Mouse (Mus musculus): ENCODE measurements around the gene Uri1.

The Uri1 gene

DNA sequence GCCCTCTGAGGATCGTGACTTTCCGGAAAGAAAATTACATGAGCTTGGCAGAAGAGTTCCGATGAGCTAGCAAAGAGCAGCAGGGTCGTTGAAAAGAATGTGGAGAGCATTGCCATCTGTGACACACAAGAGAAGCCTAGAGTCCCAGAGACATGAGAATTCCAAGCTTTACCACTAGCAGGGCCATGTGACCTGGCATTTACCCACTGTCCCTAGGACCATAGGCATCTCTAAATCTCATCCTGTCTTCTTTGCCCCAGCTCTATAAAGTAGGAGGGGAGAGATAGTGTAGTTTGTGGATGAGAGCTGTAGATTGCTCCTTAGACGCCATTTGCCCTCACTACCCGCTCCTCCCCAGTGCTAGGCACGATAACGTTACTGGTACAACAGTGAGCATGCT, at the start of gene Uri1:
Gene Uri1 (minus strand): TSS at position 101 of the 400 bp plus-strand sequence.
- DNase-seq (ENCODE audit: low read depth): no peak

DNA sequence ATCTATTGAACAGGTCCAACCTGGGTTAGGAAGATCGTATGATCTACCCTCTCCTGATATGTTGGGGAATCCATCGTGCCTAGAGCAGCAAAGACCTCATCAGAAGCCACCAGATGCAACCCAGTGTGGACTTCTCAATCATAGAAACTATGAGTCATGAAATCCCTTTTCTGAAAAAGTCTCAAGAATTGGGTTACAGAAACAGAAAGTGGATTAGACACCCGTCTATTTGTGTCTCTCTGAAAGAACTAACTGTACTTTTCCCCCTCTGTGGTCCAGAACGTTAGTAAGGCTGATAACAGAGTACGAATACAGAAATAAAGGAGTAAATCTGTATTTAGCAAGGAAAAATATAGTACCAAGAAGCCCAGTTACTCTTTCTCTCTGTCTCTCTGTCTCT, 47.7 kb upstream of the Uri1 start:
- peak; percentile 48 for DNase-seq (ENCODE audit: low read depth)

- DNase-seq (ENCODE audit: low read depth): peak; percentile 21
Observed at GRCm38 (mm10) chr7:38070663-38071062, 47.3 kb upstream of the Uri1 start.

GRCm38 (mm10) chr7:38064431-38064830, 41.1 kb upstream of the Uri1 start:
- DNase-seq (ENCODE audit: low read depth): peak; percentile 61

DNA sequence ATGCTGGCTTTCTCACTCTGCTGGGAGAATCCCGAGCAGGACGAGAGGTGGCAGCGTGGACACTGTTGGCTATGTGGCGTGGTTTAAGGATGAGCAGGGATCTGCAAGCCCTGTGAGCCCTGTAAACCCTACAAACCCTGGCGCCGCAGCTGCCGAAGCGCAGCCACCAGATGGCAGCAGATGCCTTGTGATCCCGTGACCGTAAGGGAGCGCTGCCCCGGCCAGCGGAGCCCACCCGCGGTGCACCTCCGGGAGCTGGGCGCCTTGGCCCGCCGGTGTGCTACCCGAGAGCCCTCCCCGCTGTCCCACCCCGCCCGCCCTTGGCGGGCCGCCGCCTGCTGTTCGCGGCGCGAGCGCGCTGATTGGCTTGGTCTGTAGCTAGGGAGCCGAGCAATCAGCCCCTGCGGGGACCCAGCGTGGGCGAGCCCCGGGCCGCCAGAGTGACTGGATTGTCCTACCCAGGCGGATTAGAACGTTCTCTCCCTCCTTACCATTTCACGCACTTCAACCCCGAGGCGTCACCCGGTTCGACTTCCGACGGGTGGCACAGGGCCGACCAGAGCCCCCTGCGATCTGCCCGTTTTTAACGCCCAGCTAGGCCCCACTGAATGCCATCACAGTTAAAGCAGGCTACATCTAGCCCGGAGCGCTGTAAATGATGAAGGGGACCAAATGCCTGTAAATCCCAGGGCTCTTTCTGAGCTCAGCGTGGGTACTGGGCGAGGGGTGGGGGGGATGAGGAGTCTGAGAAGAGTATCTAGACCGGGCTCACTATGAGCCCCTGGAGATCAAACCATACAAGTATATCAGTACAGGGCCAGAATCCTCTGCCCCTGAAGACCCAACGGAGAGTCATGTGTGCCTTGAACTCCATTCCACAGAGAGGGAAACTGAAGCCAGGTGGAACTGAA, 38.0 kb upstream of the Uri1 start:
- DNase-seq (ENCODE audit: low read depth): no peak

GRCm38 (mm10) chr7:38059636-38060330, 36.4 kb upstream of the Uri1 start:
- DNase-seq (ENCODE audit: low read depth): no peak

DNA sequence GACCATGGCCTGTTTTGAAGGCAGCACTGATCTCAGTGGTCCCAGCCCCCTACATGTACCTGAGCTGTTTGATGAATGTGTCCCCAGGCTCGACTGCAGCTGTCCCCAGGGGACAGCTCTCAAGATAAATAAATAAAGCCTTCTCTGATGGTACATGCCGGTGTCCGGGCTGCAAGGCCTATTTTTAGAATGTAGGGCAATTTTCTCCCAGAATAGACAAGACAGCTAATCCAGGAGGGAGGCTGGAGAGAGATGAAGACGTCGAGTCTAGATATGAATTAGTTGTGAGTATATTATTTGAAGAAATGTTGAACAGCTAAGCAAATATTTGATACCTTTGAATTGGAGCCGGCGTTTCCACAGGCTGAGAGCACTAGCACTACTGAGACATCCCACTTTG, 35.7 kb upstream of the Uri1 start:
- DNase-seq (ENCODE audit: low read depth): no peak

DNA sequence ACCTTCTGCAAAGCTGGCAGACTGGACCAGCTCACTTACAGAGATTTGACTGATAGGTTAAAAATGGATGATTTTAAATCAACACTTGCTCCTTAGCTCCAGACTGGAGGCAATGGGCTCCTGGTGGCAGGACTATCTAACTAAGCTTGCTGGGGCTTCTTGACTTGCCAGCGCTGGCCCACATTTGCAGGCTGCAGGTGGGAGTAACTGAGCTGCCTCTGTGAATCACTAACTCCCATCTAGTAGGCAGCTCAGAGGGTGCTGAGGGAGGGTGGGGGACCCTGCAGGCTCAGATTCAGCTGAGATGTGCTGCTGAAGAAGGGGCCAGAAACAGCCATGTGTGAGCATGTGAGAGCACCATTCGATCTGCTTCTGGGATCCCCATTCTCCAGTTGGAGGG, 32.6 kb upstream of the Uri1 start:
- no peak for DNase-seq (ENCODE audit: low read depth)

GRCm38 (mm10) chr7:38054246-38054645, 30.9 kb upstream of the Uri1 start:
- peak; percentile 45 for DNase-seq (ENCODE audit: low read depth)

DNA sequence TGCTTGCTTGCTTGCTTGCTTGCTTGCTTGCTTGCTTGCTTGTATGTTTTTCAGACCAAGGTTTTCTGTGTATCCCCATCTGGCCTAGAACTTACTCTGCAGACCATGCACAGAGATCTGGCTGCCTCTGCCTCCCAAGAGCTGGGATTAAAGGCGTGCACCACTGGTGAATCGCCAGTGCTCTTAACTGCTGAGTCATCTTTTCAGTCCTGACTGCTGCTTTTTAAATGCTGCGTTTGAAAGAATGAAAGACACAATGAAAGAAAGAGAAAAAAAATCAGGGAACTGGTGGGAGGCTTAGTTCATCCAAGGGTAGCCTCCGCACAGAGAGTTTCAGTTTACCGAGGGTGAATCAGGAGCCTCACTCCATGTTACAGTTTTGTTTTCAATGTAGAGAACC, 23.9 kb upstream of the Uri1 start:
- no peak for DNase-seq (ENCODE audit: low read depth)

DNA sequence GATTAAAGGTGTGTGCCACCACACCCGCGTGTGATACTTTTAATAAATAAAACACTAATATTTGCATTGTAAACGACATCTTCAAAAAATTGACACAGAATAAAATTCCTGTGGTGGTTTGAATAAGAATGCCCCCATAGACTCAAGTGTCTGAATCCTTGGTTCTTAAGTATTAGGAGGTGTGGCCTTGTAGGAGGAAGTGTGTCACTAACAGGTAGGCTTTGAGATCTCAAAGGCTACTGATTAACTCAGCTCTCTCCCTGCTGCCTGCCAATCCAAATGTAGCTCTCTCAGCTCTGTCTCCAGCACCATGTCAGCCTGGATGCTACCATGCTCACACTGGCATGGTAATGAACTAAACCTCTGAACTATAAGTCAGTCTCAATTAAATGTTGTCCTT, 17.9 kb upstream of the Uri1 start:
- no peak for DNase-seq (ENCODE audit: low read depth)

GRCm38 (mm10) chr7:38037586-38037985, 14.2 kb upstream of the Uri1 start:
- no peak for DNase-seq (ENCODE audit: low read depth)

GRCm38 (mm10) chr7:38031183-38031582, 7.8 kb upstream of the Uri1 start:
- DNase-seq (ENCODE audit: low read depth): no peak

DNA sequence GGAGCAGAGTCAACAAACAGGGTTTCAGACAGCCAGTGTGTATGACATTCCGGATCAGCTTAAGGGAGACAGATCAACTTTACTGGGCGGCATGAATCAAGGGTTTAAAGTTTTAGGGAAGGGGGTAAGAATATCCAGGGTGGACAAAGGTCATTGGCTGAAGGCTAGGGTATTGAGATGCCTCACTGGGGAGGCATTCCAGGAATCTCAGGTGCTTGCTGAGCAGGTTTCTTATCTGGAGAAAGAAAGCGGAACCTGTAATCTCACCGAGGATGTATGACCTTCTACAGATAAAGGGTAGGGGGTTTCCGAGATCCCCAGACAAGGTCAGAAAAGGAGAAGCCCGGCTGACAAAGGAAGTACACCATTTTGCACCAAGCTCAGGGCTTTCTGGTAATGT, 7.3 kb upstream of the Uri1 start:
- no peak for DNase-seq (ENCODE audit: low read depth)

- DNase-seq (ENCODE audit: low read depth): no peak
Observed at GRCm38 (mm10) chr7:38029986-38030385, 6.6 kb upstream of the Uri1 start.

GRCm38 (mm10) chr7:38029083-38029482, 5.7 kb upstream of the Uri1 start:
- no peak for DNase-seq (ENCODE audit: low read depth)

- no peak for DNase-seq (ENCODE audit: low read depth)
Observed at GRCm38 (mm10) chr7:38027940-38028600, 4.7 kb upstream of the Uri1 start.

DNA sequence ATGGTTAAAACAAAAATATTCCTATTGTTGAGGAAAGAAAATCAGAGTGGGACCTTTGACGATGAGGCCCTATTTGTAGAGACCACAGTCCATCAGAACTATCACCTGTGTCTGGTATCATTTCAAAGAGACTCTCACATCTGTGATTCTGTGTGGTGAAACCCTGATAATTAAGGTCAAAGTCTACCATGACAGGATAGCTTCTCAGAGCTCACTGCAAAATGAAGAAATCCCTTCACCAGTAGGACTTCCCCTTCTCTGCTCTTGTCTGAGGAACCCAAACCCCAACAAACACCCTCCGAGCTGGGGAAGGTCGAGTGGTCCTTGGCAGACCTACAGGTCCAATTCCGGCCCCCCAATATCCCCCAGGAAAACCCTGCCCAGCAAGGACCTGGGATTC, 1.5 kb upstream of the Uri1 start:
- no peak for DNase-seq (ENCODE audit: low read depth)

DNA sequence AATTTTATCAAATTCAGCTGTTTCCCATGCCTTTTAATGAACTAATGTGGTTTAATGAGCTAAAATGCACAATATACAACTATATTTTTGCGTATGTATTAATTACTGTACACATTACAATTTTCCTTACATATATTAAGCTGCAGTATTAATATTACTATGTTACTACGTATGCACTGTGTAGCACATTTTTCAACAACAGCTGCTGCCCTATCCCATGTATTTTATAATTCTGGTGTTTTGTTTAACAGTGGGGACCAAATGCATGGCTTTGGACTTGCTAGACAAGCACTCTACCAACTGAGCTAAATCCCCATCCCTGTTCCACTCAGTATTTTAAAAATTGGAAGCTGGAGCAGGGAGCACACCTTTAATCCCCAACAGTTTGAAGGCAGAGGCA, 3.6 kb downstream of the Uri1 start:
- no peak for DNase-seq (ENCODE audit: low read depth)

DNA sequence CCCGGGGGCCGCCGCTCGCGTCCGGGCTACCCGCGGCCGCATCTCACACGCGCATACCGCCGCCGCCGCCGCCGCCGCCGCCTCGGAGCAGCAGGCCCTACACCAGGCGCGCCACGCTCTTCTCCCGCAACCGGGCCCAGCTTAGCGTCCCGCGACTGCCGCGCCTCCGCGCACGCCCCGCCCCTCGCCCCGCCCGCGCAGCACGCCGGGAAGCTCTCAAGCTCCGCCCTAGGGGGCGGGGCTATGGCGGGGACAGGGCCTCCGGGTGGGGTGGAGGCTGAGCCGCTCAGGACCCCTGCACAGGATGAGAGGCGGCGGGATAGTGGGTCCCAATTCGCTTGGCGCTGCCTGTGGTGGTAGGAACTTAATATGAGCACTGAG, 4.0 kb downstream of the Uri1 start:
- peak; percentile 85 for DNase-seq (ENCODE audit: low read depth)

GRCm38 (mm10) chr7:38018416-38019368, 4.7 kb downstream of the Uri1 start:
- DNase-seq (ENCODE audit: low read depth): peak; percentile 95

- no peak for DNase-seq (ENCODE audit: low read depth)
Observed at GRCm38 (mm10) chr7:38015356-38015755, 8.0 kb downstream of the Uri1 start.
